Mouse (Mus musculus): ENCODE results near the gene Prr14.
"Not testable (repeated sequence)": the region's sequence is repeated elsewhere in the genome, so short reads cannot be mapped to it uniquely, and the experiment has no call there.

The Prr14 gene

GRCm38 (mm10) chr7:127459311-127459710 is at the start of gene Prr14:
Gene Prr14 (plus strand): TSS chr7:127459611.
- TF ChIP-seq GATA4 (IDR thresholded peaks at IDR 0.05; ENCODE audit: insufficient replicate concordance, low read length), result not testable (repeated sequence)

- TF ChIP-seq GATA4 (IDR thresholded peaks at IDR 0.05; ENCODE audit: insufficient replicate concordance, low read length), result no peak
These were observed 48.0 kb upstream of the Prr14 start for GRCm38 (mm10) chr7:127411418-127411817.

GRCm38 (mm10) chr7:127421388-127422191 is 37.8 kb upstream of the Prr14 start, which contains the start of gene Zfp688:
Gene Zfp688 (minus strand): TSS chr7:127422068.
- peak; percentile 53; the same call in 1 of the 2 replicates for TF ChIP-seq GATA4 (IDR thresholded peaks at IDR 0.05; ENCODE audit: insufficient replicate concordance, low read length)

- no peak for TF ChIP-seq GATA4 (IDR thresholded peaks at IDR 0.05; ENCODE audit: insufficient replicate concordance, low read length)
These were observed 37.2 kb upstream of the Prr14 start for GRCm38 (mm10) chr7:127422247-127422646.

GRCm38 (mm10) chr7:127425291-127425690 is 34.1 kb upstream of the Prr14 start:
- no peak for TF ChIP-seq GATA4 (IDR thresholded peaks at IDR 0.05; ENCODE audit: insufficient replicate concordance, low read length)

- TF ChIP-seq GATA4 (IDR thresholded peaks at IDR 0.05; ENCODE audit: insufficient replicate concordance, low read length), result no peak
These were observed 33.5 kb upstream of the Prr14 start for GRCm38 (mm10) chr7:127425911-127426310.

GRCm38 (mm10) chr7:127426354-127426753 is 33.1 kb upstream of the Prr14 start:
- peak; percentile 94 for TF ChIP-seq GATA4 (IDR thresholded peaks at IDR 0.05; ENCODE audit: insufficient replicate concordance, low read length)

- no peak for TF ChIP-seq GATA4 (IDR thresholded peaks at IDR 0.05; ENCODE audit: insufficient replicate concordance, low read length)
These were observed 24.2 kb upstream of the Prr14 start for GRCm38 (mm10) chr7:127435206-127435605.

GRCm38 (mm10) chr7:127437724-127438123 is 21.7 kb upstream of the Prr14 start:
- TF ChIP-seq GATA4 (IDR thresholded peaks at IDR 0.05; ENCODE audit: insufficient replicate concordance, low read length), result no peak

GRCm38 (mm10) chr7:127443976-127444375 is 15.4 kb upstream of the Prr14 start:
- no peak for TF ChIP-seq GATA4 (IDR thresholded peaks at IDR 0.05; ENCODE audit: insufficient replicate concordance, low read length)

GRCm38 (mm10) chr7:127448521-127449300 is 10.7 kb upstream of the Prr14 start, which contains the start of gene Zfp689:
Gene Zfp689 (minus strand): TSS chr7:127449158.
- no peak for TF ChIP-seq GATA4 (IDR thresholded peaks at IDR 0.05; ENCODE audit: insufficient replicate concordance, low read length)

- no peak for TF ChIP-seq GATA4 (IDR thresholded peaks at IDR 0.05; ENCODE audit: insufficient replicate concordance, low read length)
These were observed 9.4 kb upstream of the Prr14 start for GRCm38 (mm10) chr7:127449966-127450365.

- no peak for TF ChIP-seq GATA4 (IDR thresholded peaks at IDR 0.05; ENCODE audit: insufficient replicate concordance, low read length)
These were observed 6.4 kb upstream of the Prr14 start for GRCm38 (mm10) chr7:127453056-127453455.

GRCm38 (mm10) chr7:127454905-127455304 is 4.5 kb upstream of the Prr14 start:
- TF ChIP-seq GATA4 (IDR thresholded peaks at IDR 0.05; ENCODE audit: insufficient replicate concordance, low read length), result no peak

GRCm38 (mm10) chr7:127465191-127465590 is 5.8 kb downstream of the Prr14 start:
- TF ChIP-seq GATA4 (IDR thresholded peaks at IDR 0.05; ENCODE audit: insufficient replicate concordance, low read length), result no peak

- TF ChIP-seq GATA4 (IDR thresholded peaks at IDR 0.05; ENCODE audit: insufficient replicate concordance, low read length), result no peak
These were observed 7.2 kb downstream of the Prr14 start for GRCm38 (mm10) chr7:127466606-127467005.
